Mouse (Mus musculus) CD8-positive naive resting alpha-beta T cell, adult 2 months (primary cell): ENCODE measurements around the gene Draxin.

Experiments used
- DNase-seq, 2 experiments: peaks; one replicate each; pipeline ENCODE4 v3.0.0; 2022; ENCODE audit warnings: low read depth in 2 of 2, low spot score in 2 of 2

Gene Draxin

DNA sequence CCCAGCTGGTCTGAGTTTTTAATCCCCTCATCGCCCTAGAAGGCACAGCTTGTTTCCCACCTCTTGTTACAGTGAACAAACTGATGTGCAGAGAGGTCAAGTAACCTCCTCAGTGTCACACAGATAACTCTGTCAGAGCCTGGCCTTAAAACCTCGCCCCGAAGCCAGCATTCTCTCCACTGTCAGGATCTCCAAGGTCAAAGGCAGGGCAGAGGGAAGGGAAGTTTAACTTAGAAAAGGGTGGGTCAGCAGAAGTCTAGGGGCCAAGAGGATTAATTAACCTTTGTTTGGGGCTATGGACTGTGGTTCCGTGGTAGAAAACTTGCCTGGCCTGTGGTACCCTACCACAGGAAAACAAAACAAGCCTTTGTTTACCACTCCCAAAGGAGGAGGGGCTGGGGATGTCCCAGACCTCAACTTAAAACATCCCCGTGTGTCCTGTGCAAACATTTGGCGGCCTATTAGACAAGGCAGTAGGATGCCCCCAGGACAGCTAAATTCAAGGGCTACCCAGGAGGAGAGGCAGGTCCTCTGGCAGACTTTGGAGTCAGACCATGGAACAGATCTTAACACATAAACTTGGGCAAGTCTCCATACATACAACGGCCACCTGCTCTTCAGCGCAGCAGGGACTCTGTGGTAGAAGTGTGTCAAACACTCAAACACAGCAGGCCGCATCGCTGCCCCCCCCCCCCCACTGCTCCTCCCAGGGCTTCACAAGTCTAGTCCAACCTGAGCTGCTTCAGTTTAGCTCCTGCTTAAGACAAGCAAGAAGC is 45.2 kb downstream of the Draxin start:
- DNase-seq: no peak

DNA sequence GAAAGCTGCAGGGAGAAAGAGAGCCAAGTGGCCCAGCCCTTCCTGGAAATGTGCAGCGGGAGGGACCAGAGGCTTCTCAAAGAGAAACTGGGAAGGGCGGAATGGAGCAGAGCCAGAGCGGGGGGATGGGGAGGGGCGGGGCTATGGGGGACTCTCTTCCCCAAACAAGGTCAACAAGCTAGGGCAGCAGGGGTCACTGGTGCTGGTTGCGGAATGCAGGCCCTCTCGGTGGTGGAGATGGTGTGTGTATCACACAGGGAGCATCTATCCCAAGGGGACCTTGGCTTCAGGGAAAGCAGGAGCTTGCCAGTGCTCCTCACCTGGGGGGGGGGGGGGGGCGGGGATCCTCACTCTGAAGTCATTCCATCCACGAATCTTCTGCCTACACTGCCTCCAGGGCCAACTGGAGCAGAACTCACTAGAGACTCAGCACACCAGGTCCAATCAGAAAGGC is 46.2 kb downstream of the Draxin start:
- no peak for DNase-seq

DNA sequence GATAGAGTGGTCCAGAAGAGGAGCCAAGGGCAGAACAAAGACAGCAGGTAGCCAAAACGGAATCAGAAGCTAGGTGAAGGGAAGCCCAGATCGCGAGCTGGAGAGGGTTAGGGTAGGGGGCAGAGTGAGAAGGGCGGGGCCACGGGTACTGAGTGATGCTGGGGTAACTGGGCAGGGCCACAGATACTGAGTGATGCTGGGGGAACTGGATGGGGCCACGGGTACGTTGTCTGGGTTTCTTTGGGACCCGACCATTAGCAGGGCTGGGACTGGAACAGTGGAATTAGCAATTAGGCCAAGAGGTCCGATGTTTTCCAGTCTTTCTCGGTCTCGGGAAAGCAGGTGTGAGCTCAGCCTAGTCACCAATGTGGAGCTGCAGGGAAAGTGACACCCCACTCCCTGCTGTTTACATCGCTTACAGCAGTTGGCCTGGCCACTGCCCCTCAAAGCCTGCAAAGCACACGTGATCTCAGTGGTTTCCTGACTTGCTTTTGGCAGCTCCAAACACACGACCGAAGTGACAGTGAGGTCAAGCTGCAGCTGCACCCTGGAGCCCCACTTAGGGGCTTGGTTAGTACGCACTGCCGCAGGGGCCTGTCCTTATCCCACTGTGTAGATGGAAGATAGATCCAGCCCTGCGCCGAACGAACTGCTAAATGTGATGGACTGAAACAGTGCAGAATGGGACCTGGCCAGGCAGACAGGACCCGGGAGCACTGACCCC is 47.2 kb downstream of the Draxin start:
- no peak for DNase-seq

DNA sequence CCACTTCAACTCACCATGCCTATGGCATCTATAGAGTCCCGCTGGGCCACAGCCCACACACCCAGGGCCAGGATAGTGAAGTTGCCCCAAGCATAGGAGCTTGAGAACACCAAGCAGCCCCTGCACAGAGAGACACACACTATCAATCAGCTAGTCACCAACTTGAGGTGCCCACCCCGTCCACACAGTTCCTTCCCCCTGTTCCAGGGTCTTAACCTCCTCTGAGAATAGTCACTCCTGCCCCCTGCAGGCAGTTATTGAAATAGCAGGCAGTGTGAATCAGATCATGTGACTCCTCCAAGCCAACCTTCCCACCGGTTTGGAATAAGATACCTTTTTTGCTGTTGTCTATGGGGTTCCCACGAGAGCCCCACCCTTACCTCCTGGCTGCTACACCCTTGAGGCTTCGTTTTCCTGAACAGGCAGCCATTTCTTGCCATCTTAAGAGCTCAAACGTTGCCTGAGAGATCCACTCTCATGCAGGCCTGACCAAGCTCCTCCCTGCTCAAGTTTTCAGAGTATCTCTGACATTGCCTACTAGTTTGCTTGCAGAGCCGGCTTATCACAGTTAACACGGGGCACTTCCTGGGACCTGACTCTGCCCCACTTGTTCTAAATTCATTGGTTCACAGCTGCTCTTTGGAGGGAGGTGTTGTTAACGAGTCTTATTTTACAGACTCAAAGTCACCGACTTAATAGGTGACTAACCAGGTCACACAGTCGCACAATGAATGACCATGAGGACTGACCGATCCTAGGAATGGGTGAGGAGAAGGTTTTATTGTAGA is 48.0 kb downstream of the Draxin start:
- peak; percentile 29 to 62 for DNase-seq

DNA sequence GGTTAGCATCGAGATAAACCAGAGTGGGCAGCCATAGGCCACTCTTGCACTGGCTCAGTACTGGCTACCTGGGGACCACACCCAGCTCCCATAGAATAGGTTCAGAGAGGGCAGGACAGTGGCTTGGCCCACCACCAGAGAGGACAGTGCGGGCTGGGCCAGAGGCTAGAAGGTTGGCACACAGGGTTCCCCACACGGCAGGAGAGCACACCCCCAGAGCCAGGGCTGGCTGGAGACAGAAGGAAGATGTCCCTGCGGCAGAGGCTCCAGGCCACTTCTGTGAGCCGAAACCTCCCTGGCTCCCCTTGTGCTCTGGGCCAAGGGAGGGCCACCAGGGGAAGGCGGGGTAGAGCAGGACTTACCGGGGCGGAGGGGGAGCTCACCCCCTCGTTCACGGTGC is 49.3 kb downstream of the Draxin start:
- no peak for DNase-seq

DNA sequence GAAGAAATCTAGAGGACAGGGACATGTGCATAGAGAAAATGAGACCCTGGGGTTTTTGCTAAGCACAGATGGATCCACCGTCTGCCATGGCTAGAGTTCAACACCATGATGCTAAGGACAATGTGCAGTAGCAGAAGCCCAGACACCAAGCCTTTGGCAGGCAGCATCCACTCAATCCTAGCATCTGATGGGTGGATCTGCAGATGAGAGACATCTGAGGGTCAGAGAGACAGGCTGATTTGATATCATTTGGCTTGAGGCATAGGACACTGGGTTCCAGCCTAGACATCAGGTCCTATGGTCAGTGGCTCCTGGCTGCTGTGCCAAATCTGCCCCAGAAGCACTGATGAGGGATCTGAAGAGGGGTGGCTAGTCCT is 49.9 kb downstream of the Draxin start:
- DNase-seq: no peak

DNA sequence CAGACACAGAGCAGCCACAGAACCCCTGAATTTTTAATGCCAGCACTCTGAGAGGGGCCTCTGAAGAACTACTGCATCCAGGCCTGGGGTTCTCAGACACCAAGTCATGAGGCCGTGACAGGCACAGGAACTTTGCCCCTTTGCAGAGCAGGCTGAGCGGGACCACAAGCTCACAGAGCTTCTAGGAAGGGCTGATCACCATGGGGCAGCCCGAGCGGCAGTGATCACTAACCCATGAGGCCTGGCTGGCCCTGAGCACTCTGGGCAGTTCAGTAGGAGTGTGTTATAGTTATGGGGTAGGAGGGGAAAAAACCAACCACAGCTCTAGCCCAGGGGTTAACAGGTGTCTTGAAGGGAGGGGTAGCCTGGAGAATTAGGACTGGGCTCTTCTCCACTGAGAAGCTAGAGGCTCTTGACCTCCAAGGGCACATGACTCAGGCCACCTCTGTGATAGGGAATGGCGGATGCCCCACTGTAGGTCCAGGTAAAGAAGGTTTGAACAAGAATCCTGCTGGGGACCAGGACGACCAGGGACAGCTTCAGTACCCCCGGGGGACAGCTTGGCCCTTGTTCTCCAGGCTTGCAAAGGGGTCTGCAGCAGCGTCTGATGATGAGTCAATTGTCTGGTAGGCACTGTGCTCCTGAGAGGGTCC is 50.4 kb downstream of the Draxin start:
- DNase-seq: no peak

DNA sequence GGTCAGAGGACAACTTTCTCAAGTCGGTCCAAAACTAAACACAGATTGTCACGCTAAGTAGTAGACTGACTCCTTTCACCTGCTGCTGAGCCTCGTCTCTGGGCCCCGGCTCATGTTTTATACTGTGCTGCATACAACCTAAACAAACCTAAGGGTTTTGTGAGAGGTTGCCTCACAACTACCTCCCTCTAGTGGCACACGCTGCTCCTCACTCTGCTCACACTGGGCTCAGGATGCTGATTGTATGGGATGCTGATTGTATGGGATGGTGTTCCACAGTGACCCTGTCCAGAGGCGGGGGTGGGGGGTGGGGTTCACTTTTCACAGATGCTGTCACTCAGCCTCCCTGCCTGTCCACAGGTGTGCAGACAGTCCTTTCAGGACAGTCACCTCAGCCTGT is 51.3 kb downstream of the Draxin start:
- DNase-seq: no peak

DNA sequence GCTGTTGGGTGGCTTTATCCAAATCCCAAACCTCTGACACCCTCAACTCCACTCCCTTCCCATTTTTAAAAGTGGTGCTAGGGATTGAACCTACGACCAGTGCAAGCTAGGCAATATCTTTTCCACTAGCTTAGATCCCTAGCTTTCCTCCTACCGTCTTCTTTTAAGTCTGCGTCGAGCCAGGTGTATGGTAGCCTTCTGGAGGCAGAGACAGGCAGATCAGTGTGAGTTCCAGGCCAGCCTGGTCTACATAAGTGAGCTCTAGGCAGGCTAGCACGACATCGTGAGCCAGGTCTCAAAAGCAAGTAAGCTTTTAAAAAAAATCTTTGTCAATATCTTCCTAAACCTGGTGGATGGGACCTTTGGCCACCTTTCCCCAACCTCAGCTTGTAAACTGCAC is 54.6 kb downstream of the Draxin start:
- no peak for DNase-seq

DNA sequence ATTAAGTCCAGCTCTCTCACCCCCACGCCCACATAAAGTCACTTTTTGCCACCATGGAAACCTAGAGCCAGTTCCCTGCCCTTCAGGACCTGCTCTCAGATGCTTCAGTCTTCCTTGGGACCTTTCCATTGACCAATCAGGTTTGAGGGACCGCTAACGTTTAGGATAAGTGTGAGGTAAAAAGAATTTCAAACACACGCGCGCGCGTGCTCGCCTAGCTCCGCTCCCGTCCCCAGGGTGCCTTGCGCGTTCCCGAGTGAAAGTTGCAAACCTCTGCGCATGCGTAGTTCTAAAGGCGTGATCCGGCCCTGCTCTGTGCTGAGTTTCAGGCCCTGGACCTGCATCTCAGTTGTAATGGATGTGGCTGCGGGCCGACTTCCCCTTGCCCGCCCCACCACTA is 55.2 kb downstream of the Draxin start:
- peak; percentile 42 to 47 for DNase-seq

DNA sequence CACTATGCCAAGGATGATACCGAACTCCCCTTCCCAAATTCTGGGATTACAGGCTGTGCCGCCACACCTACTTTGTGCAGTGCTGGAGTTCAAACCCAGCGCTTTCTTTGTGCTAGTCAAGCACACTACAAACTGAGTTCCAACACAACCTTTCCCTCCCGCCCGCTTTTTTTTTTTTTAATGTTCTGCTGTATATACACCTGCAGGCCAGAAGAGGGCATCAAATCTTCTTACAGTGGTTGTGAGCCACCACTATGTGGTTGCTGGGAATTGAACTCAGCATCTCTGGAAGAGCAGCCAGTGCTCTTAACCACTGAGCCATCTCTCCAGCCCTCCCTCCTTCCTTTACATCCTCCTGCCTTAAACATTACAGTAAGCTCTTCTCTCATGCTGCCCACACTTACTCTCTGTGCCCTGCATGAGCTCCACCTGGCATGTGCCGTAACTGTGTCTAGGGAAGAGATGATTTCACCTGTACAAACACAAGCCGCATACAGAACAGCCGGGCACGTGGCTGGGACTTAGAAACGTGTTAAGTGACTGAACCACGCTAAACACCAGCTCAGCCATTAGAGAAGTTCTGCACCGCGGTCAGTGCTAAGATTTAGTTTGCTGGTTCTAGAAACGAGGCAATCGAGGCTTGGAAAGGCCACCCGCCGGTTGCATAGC is 55.8 kb downstream of the Draxin start:
- DNase-seq: peak in 1 of 2 experiments; percentile 26

DNA sequence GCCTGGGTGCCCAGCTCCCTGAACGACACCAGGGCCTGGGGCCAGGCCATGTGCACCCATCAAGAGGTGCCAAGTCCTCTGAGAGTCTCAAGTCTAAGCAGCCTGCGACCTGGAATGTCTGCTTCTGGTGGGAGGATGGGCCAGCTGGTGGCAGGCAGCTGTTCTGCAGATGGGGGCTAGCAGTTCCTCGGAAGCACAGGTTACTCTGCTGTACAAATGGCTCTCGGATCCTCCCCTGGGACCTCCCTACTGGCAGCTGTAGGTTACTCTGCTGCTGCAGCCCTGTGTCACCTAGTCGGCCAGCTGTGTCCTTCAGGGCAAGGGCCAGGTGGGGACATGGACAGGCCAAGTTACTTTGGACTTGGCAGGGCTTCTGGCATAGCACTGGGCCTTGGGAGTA is 59.0 kb downstream of the Draxin start:
- no peak for DNase-seq

DNA sequence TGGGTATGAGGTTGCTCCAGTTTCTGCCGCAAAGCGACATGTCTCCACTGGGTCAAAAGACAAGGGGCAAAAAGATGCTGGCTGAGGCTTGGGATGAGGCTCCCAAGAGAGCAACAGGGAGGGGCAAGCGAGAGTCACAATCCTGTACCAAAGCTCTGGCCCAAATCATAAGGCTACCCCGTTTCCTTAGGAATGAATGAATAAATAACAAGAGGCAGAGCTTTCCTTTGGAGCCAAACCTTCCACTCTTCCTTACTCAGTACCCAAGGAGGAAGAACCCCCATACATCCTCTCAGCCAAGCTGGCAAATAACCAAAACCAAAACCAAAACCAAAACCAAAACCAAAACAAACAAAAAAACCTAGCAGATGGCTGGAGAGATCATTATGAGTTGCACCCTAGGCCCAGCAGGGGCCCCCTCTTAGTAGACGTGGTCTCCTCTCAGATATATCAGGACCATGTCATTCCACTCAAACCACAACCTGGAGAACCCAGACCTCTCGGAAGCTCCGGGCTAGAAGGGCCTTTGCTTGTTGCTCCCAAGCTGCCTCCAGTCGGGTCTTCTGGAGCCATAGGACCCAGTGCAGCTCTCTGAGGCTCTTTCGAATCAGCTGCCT is 60.8 kb downstream of the Draxin start:
- no peak for DNase-seq

DNA sequence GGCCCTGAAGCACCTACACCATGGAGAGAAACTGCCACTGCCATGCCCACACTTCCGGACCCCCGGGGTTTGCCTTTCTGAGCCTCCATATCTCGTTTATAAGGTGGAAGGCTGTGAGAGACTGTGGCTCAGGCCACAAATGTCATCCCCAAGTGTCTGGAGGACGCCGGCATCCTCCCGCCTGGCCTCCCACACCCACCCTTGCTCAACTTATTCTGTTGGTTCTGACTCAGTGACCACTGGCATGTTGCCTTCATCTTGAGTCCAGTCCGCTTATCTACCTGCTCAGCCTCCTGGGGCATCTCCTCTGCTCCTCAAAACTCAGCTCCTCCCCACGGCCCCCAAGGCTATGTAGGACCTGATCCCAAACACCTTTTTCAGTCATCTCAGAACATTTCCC is 63.2 kb downstream of the Draxin start:
- no peak for DNase-seq

DNA sequence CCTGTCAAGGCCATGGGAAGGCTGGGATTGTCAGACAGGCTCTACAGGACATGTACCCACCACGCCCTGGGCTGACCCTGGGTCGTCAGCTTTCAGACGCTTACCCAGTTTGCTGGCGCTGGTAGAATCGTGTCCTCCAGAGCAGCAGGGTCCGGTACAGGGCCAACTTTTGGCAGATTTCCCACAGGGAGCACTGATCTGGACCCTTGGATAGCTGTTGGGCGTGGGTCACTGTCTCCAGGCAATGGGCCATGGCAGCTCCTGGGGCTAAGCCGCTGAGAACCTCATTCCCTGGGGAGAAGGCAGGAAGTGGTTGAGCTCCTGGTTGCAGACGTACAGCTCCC is 64.1 kb downstream of the Draxin start:
- no peak for DNase-seq

DNA sequence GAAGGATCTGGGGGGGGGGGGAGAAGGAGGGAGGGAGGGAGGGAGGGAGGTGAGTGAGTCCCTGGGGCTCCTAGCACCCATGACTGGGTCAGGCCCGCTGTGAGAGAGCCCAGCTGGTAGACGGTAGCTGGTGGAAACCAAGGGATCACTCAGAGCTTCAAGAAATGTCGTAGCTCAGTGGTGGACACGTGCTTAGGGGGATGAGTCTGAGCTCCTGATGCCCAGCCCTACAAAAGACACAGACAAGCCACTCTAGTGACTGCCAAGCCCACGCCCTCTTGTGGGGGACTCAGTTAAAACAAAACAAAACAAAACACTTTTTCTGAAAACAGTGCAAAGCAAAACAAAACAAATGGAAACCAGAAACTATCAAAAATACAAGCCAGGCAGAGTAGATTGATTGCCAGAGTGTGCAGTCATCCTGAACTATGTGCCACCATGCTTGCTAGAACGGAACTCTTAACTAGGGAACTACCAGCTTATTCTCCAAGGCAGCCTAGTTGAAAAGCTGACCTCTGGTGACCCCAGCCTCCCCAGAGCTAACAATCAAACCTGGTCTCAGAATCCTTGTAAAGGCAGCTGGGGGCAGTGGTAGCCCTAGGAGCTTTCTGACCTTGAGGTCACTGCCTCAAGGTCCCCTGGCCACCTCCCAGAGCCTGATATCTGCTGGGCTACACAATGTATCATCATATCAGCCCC is 64.6 kb downstream of the Draxin start:
- DNase-seq: no peak

DNA sequence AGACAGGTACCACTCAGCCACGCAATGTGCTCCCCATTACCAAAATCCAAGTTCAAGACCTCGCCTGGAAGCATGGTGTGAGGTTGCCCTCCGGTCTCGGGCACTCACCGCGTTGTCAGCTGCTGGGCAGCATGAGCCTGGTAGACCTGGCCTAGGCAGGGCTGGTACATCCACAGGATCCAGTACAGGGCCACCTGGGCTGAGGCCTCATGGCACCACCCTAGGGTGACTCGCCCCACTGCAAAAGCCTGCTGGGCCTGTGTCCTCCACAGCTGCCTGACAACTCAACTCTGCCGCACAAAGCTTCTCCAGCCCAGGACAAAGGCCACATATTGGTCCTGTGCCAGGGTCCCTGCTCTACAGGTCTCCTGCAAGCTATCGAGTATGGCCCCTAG is 69.4 kb downstream of the Draxin start:
- DNase-seq: no peak

DNA sequence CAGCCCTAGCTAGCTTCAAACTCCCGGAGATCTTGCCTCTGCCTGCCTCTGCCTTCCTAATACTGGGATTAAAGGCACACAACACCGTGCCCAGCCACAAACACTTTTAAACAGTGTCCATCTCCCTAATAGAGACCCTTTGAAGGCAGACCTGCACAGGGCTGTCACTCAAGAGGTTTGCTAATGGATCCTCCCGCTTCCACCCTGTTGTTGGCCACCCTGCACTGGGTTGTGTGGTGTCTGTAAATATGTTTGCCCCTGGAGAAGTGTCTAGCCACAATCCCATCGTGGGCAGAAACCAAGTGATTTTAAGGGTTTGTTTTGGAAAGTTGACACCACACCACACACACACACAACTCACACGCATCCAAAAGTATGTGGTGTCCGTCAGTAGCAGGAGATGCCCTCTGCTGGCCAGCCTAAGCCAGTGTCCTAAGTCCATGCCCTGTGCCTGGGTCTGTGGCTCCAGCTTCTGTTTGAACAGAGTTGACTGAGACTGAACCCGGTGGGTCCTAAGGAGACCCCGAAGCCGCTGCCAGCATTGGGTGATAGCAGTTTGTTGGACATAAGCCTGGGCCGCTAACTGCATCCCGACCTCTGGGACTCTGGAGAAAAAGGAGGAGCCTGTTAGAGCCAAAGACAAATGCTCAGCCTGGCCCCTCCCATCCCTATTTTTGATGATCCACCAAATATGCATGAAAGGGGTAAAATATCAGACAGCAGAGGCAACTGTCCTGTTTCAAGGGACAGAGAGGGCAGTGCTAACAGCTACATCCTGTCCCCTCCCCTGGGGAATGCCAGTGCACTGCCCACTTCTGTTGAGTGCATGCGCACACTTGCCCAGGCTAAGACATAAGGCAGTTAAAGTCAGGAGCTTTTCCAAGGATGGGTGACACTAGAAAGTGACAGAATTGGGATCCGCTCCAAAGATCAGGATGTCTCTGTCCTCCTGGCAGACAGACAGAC is 70.1 kb downstream of the Draxin start:
- no peak for DNase-seq

DNA sequence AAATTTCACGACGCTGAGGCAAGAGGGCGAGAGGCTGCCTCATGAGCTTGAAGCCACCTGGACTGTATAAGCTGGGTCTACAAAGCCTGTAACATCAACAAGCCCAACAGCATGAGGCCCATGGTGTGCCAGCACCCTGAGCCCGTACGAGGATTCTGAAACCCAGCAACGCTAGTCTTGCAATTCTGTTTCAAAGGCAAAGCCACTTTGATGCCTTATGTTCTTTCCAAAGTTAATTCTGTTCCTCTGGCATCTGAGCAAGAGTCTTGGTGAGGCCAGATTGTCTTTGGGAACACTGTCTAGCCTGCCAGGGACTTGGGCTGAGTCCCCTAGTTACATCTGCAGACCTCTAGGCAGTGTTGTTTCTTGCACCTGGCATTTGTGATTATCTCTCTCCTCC is 71.5 kb downstream of the Draxin start:
- DNase-seq: no peak
